Mouse (Mus musculus) limb, embryonic 15.5 days (tissue): ENCODE measurements at regions not wholly inside any gene's neighbourhood (a gene's known extent, or its start where the extent isn't known, plus 50 kb on each side); places are given as distances from the start of the nearest gene placed in this dataset.

Source experiments
- ATAC-seq: fragments of 200-750 bp; cut with Nextera tagmentation; 2 replicates; pipeline ENCODE4 v1.8.0; 2017; ENCODE audit warnings: low read depth, moderate TSS enrichment; ENCODE audit not compliant: insufficient number of reproducible peaks, low FRiP score, low TSS enrichment
- H3K27ac ChIP-seq: fragments of 300-500 bp; sonication (generic); 2 replicates; pipeline ENCODE4 v1.5.1; 2015; ENCODE audit warnings: moderate library complexity, mild to moderate bottlenecking, inconsistent platforms
- H3K27me3 ChIP-seq: fragments of 300-500 bp; sonication (generic); 2 replicates; pipeline ENCODE4 v1.6.1; 2015; ENCODE audit warnings: inconsistent platforms
- H3K36me3 ChIP-seq: fragments of 300-500 bp; sonication (generic); 2 replicates; pipeline ENCODE4 v1.6.1; 2015; ENCODE audit warnings: inconsistent platforms
- H3K4me1 ChIP-seq: fragments of 300-500 bp; sonication (generic); 2 replicates; pipeline ENCODE4 v1.6.1; 2015; ENCODE audit warnings: inconsistent platforms
- H3K4me2 ChIP-seq: fragments of 300-500 bp; sonication (generic); 2 replicates; pipeline ENCODE4 v1.6.1; 2015; ENCODE audit warnings: mild to moderate bottlenecking, inconsistent platforms
- H3K4me3 ChIP-seq: fragments of 300-500 bp; sonication (generic); 2 replicates; pipeline ENCODE4 v1.5.1; 2015; ENCODE audit warnings: mild to moderate bottlenecking, inconsistent platforms
- H3K9ac ChIP-seq: fragments of 300-500 bp; sonication (generic); 2 replicates; pipeline ENCODE4 v1.6.1; 2015; ENCODE audit warnings: inconsistent platforms
- H3K9me3 ChIP-seq: fragments of 300-500 bp; sonication (generic); 2 replicates; pipeline ENCODE4 v1.6.1; 2016; ENCODE audit warnings: inconsistent platforms
- WGBS: fragments of 180-500 bp; shearing (Covaris S2); methylation state at CpG from one replicate; pipeline ENCODE4 v1.1.7; 2015; 5-methylcytosine and 5-hydroxymethylcytosine counted together

GRCm38 (mm10) chr11:86859864-86860528 lies 52.5 kb upstream of the Dhx40 start:
- ATAC-seq = no peak
- H3K27ac ChIP-seq = no peak overlapping the region
- no peak overlapping the region for H3K4me2 ChIP-seq
- no peaks in the 10 kb centered on the region for H3K27me3 ChIP-seq
- H3K4me1 ChIP-seq = no peaks in the 10 kb centered on the region
- no peaks in the 10 kb centered on the region for H3K36me3 ChIP-seq
- H3K9me3 ChIP-seq = no peaks in the 10 kb centered on the region
- H3K9ac ChIP-seq = no peak overlapping the region
- no peak overlapping the region for H3K4me3 ChIP-seq
- WGBS = 67% methylated on average over 8 of the region's 8 CpGs

- ATAC-seq = no peak
- H3K4me2 ChIP-seq = no peak overlapping the region
- H3K27ac ChIP-seq = no peak overlapping the region
These were observed 51.8 kb upstream of the Dhx40 start for GRCm38 (mm10) chr11:86859236-86859817.

GRCm38 (mm10) chr11:86858211-86858610 lies 50.7 kb upstream of the Dhx40 start:
- H3K27ac ChIP-seq = no peak overlapping the region
- WGBS = 87% methylated on average over 3 of the region's 3 CpGs
- ATAC-seq = no peak

More at GRCm38 (mm10) chr11:86859236-86859817, 51.8 kb upstream of the Dhx40 start:
- no peaks in the 10 kb centered on the region for H3K27me3 ChIP-seq
- H3K4me1 ChIP-seq = no peaks in the 10 kb centered on the region
- no peak overlapping the region for H3K9ac ChIP-seq
- 79% methylated on average over 9 of the region's 9 CpGs for WGBS
- H3K36me3 ChIP-seq = no peaks in the 10 kb centered on the region
- H3K4me3 ChIP-seq = no peak overlapping the region
- no peaks in the 10 kb centered on the region for H3K9me3 ChIP-seq

More at GRCm38 (mm10) chr11:86858211-86858610, 50.7 kb upstream of the Dhx40 start:
- Histone ChIP-seq H3K9me3 (no peaks in the 10 kb centered on the region), H3K27me3 (no peaks in the 10 kb centered on the region), H3K4me3 (no peak overlapping the region), H3K4me2 (no peak overlapping the region), H3K4me1 (no peaks in the 10 kb centered on the region), H3K9ac (no peak overlapping the region), H3K36me3 (no peaks in the 10 kb centered on the region)
